Mouse (Mus musculus): ENCODE results near the gene Tldc2. TPM values are rescaled to one million over a fixed set of nuclear protein-coding genes. Genes with fewer than 3 reads are reported as not detected.

Tldc2 gene
- polyA plus RNA-seq, 1 experiment: not detected

Other genes starting within 250 kb of the Tldc2 start
- gene Tgif2, start 247.0 kb upstream of the Tldc2 start, polyA plus RNA-seq (2012; rRNA removed): 5.3 and 5.7 TPM in 2 replicates
- gene 4930518I15Rik, start 229.1 kb upstream of the Tldc2 start, polyA plus RNA-seq (2012; rRNA removed): 1.7 and 1.8 TPM in 2 replicates
- 86.2 and 99.5 TPM in 2 replicates for gene Rab5if, start 223.9 kb upstream of the Tldc2 start, polyA plus RNA-seq (2012; rRNA removed)
- 0.20 and 0.23 TPM in 2 replicates for gene Sla2, start 199.9 kb upstream of the Tldc2 start, polyA plus RNA-seq (2012; rRNA removed)
- gene Ndrg3, start 95.0 kb upstream of the Tldc2 start, polyA plus RNA-seq (2012; rRNA removed): 43.0 and 46.5 TPM in 2 replicates
- gene Dsn1, start 79.9 kb upstream of the Tldc2 start, polyA plus RNA-seq (2012; rRNA removed): 3.1 and 3.3 TPM in 2 replicates
- gene Soga1, start 7.8 kb upstream of the Tldc2 start, polyA plus RNA-seq (2012; rRNA removed): 8.0 and 8.2 TPM in 2 replicates
- gene Samhd1, start 48.2 kb downstream of the Tldc2 start, polyA plus RNA-seq (2012; rRNA removed): 27.7 and 27.9 TPM in 2 replicates
- gene Rbl1, start 117.5 kb downstream of the Tldc2 start, polyA plus RNA-seq (2012; rRNA removed): 4.0 and 4.5 TPM in 2 replicates
- gene Rpn2, start 192.0 kb downstream of the Tldc2 start, polyA plus RNA-seq (2012; rRNA removed): 449 and 499 TPM in 2 replicates
- 0.22 and 0.51 TPM in 2 replicates for gene Mroh8, start 192.5 kb downstream of the Tldc2 start, polyA plus RNA-seq (2012; rRNA removed)

All from gonadal fat pad, adult 2 months (tissue).